Mouse (Mus musculus): ENCODE data around the gene Polr2m. TPM values are rescaled to one million over a fixed set of nuclear protein-coding genes. Genes with fewer than 3 reads are reported as not detected.
A peak's percentile ranks its signal among the peaks of the same experiment; 100 is the strongest.

Polr2m gene
- polyA plus RNA-seq, 2 experiments, result 75.2 to 86.5 TPM

GRCm38 (mm10) chr9:71478596-71478995 is 7.1 kb downstream of the Polr2m start:
- DNase-seq (ENCODE audit: low read depth in 3 of 3, low spot score in 3 of 3), result no peak
- Histone ChIP-seq H3K36me3 (replicated peaks; ENCODE audit: control insufficient read depth, insufficient read depth, low read depth) (peaks cover 82% of the 10 kb centered on the region), H3K9me3 (ENCODE audit: control insufficient read depth, low read length) (no peaks in the 10 kb centered on the region), H3K4me1 (replicated peaks; ENCODE audit: control insufficient read depth in 2 of 2, insufficient read depth in 2 of 2, low read length in 1 of 2) (peaks cover 3 to 7% of the 10 kb centered on the region in 2 experiments; a peak in 3 of 4 replicates), H3K4me3 (ENCODE audit: insufficient read depth in 1 of 2, low read depth in 2 of 2, low read length in 2 of 2) (no peak overlapping the region), H3K9ac (replicated peaks) (no peak overlapping the region), H3K27ac (no peak overlapping the region), H3K27me3 (ENCODE audit: control insufficient read depth, insufficient read depth, low read length) (no peaks in the 10 kb centered on the region), H3K4me2 (ENCODE audit: low read depth) (no peak overlapping the region)
- WGBS (ENCODE audit: insufficient replicate concordance), result 80% methylated on average over 7 of the region's 7 CpGs
- ATAC-seq (ENCODE audit: insufficient read depth), result no peak
- TF ChIP-seq EP300 (IDR thresholded peaks at IDR 0.05; ENCODE audit: low read depth), result no peak
- no peak for TF ChIP-seq CTCF (IDR thresholded peaks at IDR 0.05; ENCODE audit: low read depth)

DNA sequence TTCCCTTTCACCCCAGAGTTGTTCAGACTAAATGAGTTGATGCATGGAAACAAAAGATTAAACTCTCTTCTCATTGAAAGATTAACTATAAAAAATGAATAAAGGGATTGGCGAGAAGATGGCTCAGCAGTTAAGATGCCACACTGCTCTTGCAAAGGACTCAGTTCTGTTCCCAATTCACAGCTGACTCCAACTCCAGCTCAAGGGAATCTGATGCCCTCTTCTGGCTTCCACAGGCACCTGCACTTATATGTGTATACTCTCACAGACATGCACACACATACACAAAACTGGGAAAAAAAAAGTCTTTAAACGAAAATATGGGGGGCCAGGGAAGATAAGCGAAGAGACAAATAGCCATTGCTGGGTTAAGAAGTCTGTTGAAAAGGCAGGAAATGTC is 9.1 kb downstream of the Polr2m start:
- Histone ChIP-seq H3K36me3 (replicated peaks; ENCODE audit: control insufficient read depth, insufficient read depth, low read depth) (peaks cover 62% of the 10 kb centered on the region), H3K27ac (no peak overlapping the region), H3K9me3 (ENCODE audit: control insufficient read depth, low read length) (no peaks in the 10 kb centered on the region), H3K27me3 (ENCODE audit: control insufficient read depth, insufficient read depth, low read length) (no peaks in the 10 kb centered on the region), H3K4me1 (replicated peaks; ENCODE audit: control insufficient read depth in 2 of 2, insufficient read depth in 2 of 2, low read length in 1 of 2) (peaks cover 3 to 7% of the 10 kb centered on the region in 2 experiments; a peak in 3 of 4 replicates), H3K9ac (replicated peaks) (no peak overlapping the region), H3K4me2 (ENCODE audit: low read depth) (no peak overlapping the region), H3K4me3 (ENCODE audit: insufficient read depth in 1 of 2, low read depth in 2 of 2, low read length in 2 of 2) (no peak overlapping the region)
- no peak for TF ChIP-seq CTCF (IDR thresholded peaks at IDR 0.05; ENCODE audit: low read depth)
- no peak for TF ChIP-seq EP300 (IDR thresholded peaks at IDR 0.05; ENCODE audit: low read depth)
- 77% methylated on average over 3 of the region's 3 CpGs for WGBS (ENCODE audit: insufficient replicate concordance)
- DNase-seq (ENCODE audit: low read depth in 3 of 3, low spot score in 3 of 3) (no peak), ATAC-seq (ENCODE audit: insufficient read depth) (no peak)

DNA sequence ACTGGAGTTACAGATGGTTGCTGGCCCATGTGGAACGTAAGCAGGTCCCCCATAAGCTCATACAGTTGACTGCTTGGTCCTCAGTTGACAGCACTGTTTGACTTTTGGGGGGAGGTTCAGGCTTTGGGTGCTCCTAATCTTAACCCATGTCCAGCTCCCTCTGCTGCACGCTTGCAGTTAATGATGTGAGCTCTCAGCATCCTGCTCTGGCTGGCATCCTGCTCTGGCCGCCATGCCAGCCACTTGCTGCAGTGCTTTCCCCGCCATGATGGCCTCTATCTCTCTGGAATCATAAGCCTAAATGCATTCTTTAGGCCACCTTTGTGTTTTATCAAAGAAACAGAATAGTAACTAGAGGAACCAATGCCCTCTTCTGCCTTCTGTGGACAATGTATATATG is 10.2 kb downstream of the Polr2m start:
- H3K4me1 ChIP-seq (replicated peaks; ENCODE audit: control insufficient read depth in 2 of 2, insufficient read depth in 2 of 2, low read length in 1 of 2), result peaks cover 3 to 4% of the 10 kb centered on the region in 2 experiments; a peak in 3 of 4 replicates
- no peaks in the 10 kb centered on the region for H3K9me3 ChIP-seq (ENCODE audit: control insufficient read depth, low read length)
- H3K36me3 ChIP-seq (replicated peaks; ENCODE audit: control insufficient read depth, insufficient read depth, low read depth), result peaks cover 51% of the 10 kb centered on the region
- ATAC-seq (ENCODE audit: insufficient read depth) (no peak), DNase-seq (ENCODE audit: low read depth in 3 of 3, low spot score in 3 of 3) (no peak)
- WGBS (ENCODE audit: insufficient replicate concordance), result 79% methylated on average over 4 of the region's 4 CpGs
- no peak overlapping the region for H3K27ac ChIP-seq
- H3K9ac ChIP-seq (replicated peaks), result no peak overlapping the region
- no peak for TF ChIP-seq CTCF (IDR thresholded peaks at IDR 0.05; ENCODE audit: low read depth)
- no peak for TF ChIP-seq EP300 (IDR thresholded peaks at IDR 0.05; ENCODE audit: low read depth)
- no peak overlapping the region for H3K4me2 ChIP-seq (ENCODE audit: low read depth)
- H3K4me3 ChIP-seq (ENCODE audit: insufficient read depth in 1 of 2, low read depth in 2 of 2, low read length in 2 of 2), result no peak overlapping the region
- H3K27me3 ChIP-seq (ENCODE audit: control insufficient read depth, insufficient read depth, low read length), result no peaks in the 10 kb centered on the region

DNA sequence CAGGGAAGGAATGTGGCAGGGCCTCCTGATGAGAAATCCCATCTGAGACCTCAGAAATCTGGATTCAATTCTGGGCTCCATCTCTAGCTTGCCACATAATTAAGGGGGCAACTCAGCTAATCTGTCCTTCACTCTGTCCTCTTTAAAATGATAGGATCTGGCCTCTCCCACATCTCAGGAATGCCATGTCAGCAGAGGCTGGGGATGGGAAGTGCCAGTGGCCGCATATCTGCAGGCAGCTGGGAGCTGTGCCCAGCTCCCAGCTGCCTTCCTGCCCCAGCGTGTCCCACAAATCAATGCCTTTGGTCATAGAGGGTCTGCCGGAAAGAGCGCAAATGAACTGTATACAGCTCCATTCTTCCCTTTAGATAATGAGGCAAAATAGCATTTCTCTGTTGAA is 18.3 kb downstream of the Polr2m start:
- Histone ChIP-seq H3K27ac (no peak overlapping the region), H3K4me2 (ENCODE audit: low read depth) (no peak overlapping the region), H3K4me1 (replicated peaks; ENCODE audit: control insufficient read depth in 2 of 2, insufficient read depth in 2 of 2, low read length in 1 of 2) (no peaks in the 10 kb centered on the region), H3K4me3 (ENCODE audit: insufficient read depth in 1 of 2, low read depth in 2 of 2, low read length in 2 of 2) (no peak overlapping the region), H3K36me3 (replicated peaks; ENCODE audit: control insufficient read depth, insufficient read depth, low read depth) (no peaks in the 10 kb centered on the region), H3K27me3 (ENCODE audit: control insufficient read depth, insufficient read depth, low read length) (no peaks in the 10 kb centered on the region), H3K9ac (replicated peaks) (no peak overlapping the region), H3K9me3 (ENCODE audit: control insufficient read depth, low read length) (no peaks in the 10 kb centered on the region)
- no peak for DNase-seq (ENCODE audit: low read depth in 3 of 3, low spot score in 3 of 3)
- TF ChIP-seq CTCF (IDR thresholded peaks at IDR 0.05; ENCODE audit: low read depth), result no peak
- no peak for TF ChIP-seq EP300 (IDR thresholded peaks at IDR 0.05; ENCODE audit: low read depth)
- 67% methylated on average over 4 of the region's 4 CpGs for WGBS (ENCODE audit: insufficient replicate concordance)
- no peak for ATAC-seq (ENCODE audit: insufficient read depth)

DNA sequence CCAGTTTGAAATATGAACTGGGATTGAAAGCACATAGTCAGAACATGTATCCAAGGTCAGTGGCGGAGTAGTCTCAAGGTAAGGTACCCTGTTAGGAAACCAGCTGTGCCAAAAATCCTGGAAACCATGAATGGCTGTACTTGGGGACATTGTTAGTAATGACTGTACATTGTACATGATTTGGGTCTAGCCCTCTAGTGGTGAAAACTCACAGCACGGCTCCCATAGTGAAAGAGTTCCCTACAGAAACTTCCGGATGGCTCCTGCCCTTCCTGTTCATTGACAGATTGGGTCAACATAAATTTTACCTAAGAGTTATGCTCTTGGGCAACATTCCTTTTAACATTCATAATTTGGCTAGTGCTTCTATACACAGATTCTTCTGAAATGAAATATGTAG is 19.6 kb downstream of the Polr2m start:
- H3K4me1 ChIP-seq (replicated peaks; ENCODE audit: control insufficient read depth in 2 of 2, insufficient read depth in 2 of 2, low read length in 1 of 2), result no peaks in the 10 kb centered on the region
- no peak overlapping the region for H3K4me3 ChIP-seq (ENCODE audit: insufficient read depth in 1 of 2, low read depth in 2 of 2, low read length in 2 of 2)
- WGBS (ENCODE audit: insufficient replicate concordance), result 61% methylated on average over 3 of the region's 3 CpGs
- no peak overlapping the region for H3K9ac ChIP-seq (replicated peaks)
- H3K27ac ChIP-seq, result no peak overlapping the region
- no peaks in the 10 kb centered on the region for H3K36me3 ChIP-seq (replicated peaks; ENCODE audit: control insufficient read depth, insufficient read depth, low read depth)
- DNase-seq (ENCODE audit: low read depth in 3 of 3, low spot score in 3 of 3), result no peak
- no peaks in the 10 kb centered on the region for H3K9me3 ChIP-seq (ENCODE audit: control insufficient read depth, low read length)
- H3K27me3 ChIP-seq (ENCODE audit: control insufficient read depth, insufficient read depth, low read length), result no peaks in the 10 kb centered on the region
- no peak for ATAC-seq (ENCODE audit: insufficient read depth)
- no peak overlapping the region for H3K4me2 ChIP-seq (ENCODE audit: low read depth)
- peak; percentile 51; the same call in 1 of the 2 replicates for TF ChIP-seq CTCF (IDR thresholded peaks at IDR 0.05; ENCODE audit: low read depth)
- TF ChIP-seq EP300 (IDR thresholded peaks at IDR 0.05; ENCODE audit: low read depth), result no peak

All from liver, embryonic 14.5 days (tissue).